Mouse (Mus musculus): ENCODE data around the gene Dspp. TPM values are rescaled to one million over a fixed set of nuclear protein-coding genes. Genes with fewer than 3 reads are reported as not detected.

Dspp gene
- polyA plus RNA-seq, 1 experiment: not detected

DNA sequence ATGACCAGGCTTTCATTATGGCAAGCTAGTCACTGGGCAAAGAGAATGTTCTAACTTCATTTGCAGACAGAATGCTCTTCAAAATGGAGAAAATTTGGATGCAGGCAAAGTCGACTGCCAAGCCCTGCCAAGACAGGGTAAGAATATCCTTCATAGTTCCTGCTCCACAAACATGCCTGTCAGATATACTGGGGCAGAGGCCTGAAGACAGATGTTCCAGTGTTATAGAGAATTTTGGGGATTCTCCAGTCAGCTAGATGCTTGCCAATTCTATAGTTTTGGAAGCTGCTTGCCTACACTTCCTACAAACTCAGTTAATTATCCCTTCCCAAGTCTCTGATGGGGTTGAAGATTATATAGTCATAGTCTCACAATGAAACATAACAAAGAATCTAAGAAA, 13.2 kb downstream of the Dspp start:
- H3K27me3 ChIP-seq (replicated peaks): no peaks in the 10 kb centered on the region
- no peaks in the 10 kb centered on the region for H3K4me1 ChIP-seq
- H3K4me3 ChIP-seq (replicated peaks): no peak overlapping the region
- H3K36me3 ChIP-seq (replicated peaks; ENCODE audit: low read length): no peaks in the 10 kb centered on the region
- peaks cover 39% of the 10 kb centered on the region for H3K9me3 ChIP-seq
- TF ChIP-seq GATA1 (IDR thresholded peaks at IDR 0.05; ENCODE audit: borderline replicate concordance, low read length) (no peak), FLI1 (IDR thresholded peaks at IDR 0.05; ENCODE audit: low read length) (no peak)

DNA sequence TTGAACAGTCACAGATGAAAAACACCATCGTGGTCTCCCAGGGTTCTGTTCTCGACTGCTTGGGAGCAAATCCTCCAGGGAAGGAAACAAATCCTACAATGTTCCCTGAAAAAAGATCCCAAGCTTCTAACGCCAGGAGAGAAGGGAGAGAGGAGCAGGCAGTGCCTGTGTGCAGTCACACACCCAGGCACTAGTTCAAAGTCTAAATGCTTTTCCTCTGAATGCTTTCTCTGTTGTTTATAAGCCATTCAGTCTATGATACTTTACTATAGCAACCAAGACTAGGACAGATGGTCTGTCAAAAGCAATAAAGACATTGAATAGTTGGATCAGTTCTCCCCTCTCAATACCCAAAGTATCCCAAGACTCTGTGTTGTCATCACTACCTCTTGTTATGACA, 16.8 kb downstream of the Dspp start:
- no peaks in the 10 kb centered on the region for H3K36me3 ChIP-seq (replicated peaks; ENCODE audit: low read length)
- no peaks in the 10 kb centered on the region for H3K27me3 ChIP-seq (replicated peaks)
- H3K4me3 ChIP-seq (replicated peaks): no peak overlapping the region
- TF ChIP-seq FLI1 (IDR thresholded peaks at IDR 0.05; ENCODE audit: low read length): no peak
- TF ChIP-seq GATA1 (IDR thresholded peaks at IDR 0.05; ENCODE audit: borderline replicate concordance, low read length): no peak
- H3K4me1 ChIP-seq: no peaks in the 10 kb centered on the region
- H3K9me3 ChIP-seq: peaks cover 20% of the 10 kb centered on the region

DNA sequence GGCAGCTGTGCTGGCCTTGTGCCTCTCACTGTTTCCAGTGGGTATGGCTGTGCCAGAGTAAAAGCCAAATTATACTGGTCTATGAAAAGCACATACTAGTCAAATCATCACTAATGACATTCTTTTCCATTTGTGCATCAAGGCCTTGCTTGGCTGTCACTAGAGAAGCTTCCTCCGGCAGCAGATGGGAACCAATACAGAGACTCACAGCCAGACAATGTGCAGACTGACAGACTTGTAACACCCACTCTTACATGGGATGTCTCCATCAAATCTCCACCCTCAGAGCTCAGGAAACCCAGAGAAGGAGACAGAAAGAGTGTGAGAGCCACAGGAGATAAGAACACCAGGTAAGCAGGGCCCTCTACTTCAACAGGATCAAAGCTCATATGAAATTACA, 24.6 kb downstream of the Dspp start:
- TF ChIP-seq FLI1 (IDR thresholded peaks at IDR 0.05; ENCODE audit: low read length) (no peak), GATA1 (IDR thresholded peaks at IDR 0.05; ENCODE audit: borderline replicate concordance, low read length) (no peak)
- H3K4me3 ChIP-seq (replicated peaks): no peak overlapping the region

DNA sequence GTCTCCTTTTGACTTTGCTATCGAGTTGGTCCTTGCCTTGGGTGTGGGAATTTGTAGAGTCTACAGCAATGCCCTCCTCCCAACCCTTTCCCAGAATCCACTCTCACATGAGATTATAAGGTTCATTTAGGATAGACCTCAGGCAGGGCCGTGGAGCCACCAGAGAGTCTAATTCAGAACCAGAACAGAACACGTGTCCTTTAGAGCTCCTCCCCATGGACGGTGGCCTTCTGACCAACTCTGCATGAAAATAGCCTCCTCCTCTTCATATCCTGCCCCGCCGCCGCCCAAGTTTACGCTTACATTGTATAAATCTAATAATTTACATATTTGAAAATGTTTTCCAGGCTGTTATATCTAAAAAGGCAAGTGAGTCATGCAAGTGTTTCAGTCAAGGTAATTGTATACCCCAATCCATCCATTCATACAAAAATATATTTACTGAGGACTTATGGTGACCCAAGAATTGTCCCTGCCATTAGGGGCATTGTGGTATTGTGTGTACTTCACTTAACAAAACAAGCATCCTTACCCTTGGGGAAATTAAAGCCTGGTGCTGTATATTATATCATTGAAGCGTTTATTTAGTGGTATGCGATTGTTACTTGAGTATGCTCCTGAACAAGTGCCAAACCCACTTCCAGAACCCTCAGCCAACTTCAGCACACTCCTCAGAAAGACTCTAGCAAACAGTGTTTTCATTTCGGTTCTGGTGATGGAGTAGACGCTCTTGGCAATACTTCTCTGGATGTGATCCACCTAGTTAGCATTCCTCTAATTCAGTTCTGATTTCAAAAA, 30.8 kb downstream of the Dspp start:
- no peaks in the 10 kb centered on the region for H3K36me3 ChIP-seq (replicated peaks; ENCODE audit: low read length)
- TF ChIP-seq FLI1 (IDR thresholded peaks at IDR 0.05; ENCODE audit: low read length) (no peak), GATA1 (IDR thresholded peaks at IDR 0.05; ENCODE audit: borderline replicate concordance, low read length) (no peak)
- H3K27me3 ChIP-seq (replicated peaks): no peaks in the 10 kb centered on the region
- no peaks in the 10 kb centered on the region for H3K4me1 ChIP-seq
- H3K4me3 ChIP-seq (replicated peaks): no peak overlapping the region
- peaks cover 12% of the 10 kb centered on the region; the same call in 1 of the 2 replicates for H3K9me3 ChIP-seq

More for the DNA sequence above, 24.6 kb downstream of the Dspp start:
- no peaks in the 10 kb centered on the region for H3K36me3 ChIP-seq (replicated peaks; ENCODE audit: low read length)
- peaks cover 8% of the 10 kb centered on the region; the same call in 1 of the 2 replicates for H3K9me3 ChIP-seq
- H3K4me1 ChIP-seq: no peaks in the 10 kb centered on the region
- no peaks in the 10 kb centered on the region for H3K27me3 ChIP-seq (replicated peaks)

DNA sequence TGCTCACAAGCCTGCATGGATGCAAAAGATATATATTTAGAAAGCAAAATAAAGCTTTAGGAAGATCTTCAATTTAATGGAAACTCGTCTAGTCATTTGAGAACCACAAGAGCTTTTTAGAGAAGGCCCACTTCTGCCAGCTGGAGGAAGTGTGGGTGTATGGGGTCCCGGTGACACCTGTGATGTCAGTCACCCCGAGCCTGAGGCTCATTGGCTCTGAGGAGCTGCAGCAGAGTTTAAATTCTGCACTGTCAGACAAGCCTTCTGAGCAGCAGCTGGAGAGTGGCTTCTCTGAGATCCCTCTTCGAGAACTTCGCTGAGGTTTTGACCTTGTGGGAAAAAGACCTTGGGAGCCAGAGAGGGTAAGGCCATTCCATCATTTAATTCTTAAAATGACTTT, 31.8 kb downstream of the Dspp start, which contains the start of gene Dmp1:
Gene Dmp1, plus strand, starts transcription at position 263 of the 400 bp plus-strand sequence.
- Histone ChIP-seq H3K4me3 (replicated peaks) (no peak within 1 kb of the TSS), H3K36me3 (replicated peaks; ENCODE audit: low read length) (no peaks in the 10 kb centered on the region), H3K9me3 (peaks cover 6% of the 10 kb centered on the region; the same call in 1 of the 2 replicates), H3K4me1 (no peaks in the 10 kb centered on the region), H3K27me3 (replicated peaks) (no peaks in the 10 kb centered on the region)
- TF ChIP-seq GATA1 (IDR thresholded peaks at IDR 0.05; ENCODE audit: borderline replicate concordance, low read length): no peak
- TF ChIP-seq FLI1 (IDR thresholded peaks at IDR 0.05; ENCODE audit: low read length): no peak

DNA sequence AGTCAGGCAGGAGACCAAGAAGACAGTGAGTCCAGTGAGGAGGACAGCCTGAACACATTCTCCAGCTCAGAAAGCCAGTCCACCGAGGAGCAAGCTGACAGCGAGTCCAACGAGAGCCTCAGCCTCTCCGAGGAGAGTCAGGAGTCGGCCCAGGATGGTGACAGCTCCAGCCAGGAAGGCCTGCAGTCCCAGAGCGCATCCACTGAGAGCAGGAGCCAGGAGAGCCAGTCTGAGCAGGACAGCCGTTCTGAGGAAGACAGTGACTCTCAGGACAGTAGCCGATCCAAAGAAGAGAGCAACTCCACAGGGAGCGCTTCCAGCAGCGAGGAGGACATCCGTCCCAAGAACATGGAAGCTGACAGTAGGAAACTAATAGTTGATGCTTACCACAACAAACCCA, 42.0 kb downstream of the Dspp start:
- H3K27me3 ChIP-seq (replicated peaks): no peaks in the 10 kb centered on the region
- no peaks in the 10 kb centered on the region for H3K4me1 ChIP-seq
- 0 out of 2 replicates have a peak, but pooled peaks cover 13% of the 10 kb centered on the region for H3K9me3 ChIP-seq
- no peaks in the 10 kb centered on the region for H3K36me3 ChIP-seq (replicated peaks; ENCODE audit: low read length)
- TF ChIP-seq GATA1 (IDR thresholded peaks at IDR 0.05; ENCODE audit: borderline replicate concordance, low read length) (no peak), FLI1 (IDR thresholded peaks at IDR 0.05; ENCODE audit: low read length) (no peak)
- no peak overlapping the region for H3K4me3 ChIP-seq (replicated peaks)

DNA sequence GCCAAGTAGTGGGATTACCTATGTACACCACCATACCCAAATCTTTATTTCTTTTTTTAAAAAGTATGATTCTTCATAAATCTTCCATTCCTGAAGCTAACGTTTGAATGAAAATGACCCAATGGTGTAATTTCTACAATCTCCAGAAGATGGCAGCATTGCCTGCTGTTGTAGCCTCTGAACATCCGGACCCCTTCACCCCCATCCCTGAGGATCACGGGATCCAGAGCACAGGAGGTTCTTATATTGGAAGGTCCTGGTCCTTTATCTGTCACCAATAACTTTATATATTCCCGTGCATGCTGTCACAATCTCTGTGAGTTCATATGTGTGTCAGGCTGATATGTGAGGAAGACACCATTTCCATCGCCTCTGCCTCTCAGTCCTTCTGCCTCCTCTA, 48.4 kb downstream of the Dspp start:
- peaks cover 5% of the 10 kb centered on the region for H3K9me3 ChIP-seq
- no peaks in the 10 kb centered on the region for H3K36me3 ChIP-seq (replicated peaks; ENCODE audit: low read length)
- no peak overlapping the region for H3K4me3 ChIP-seq (replicated peaks)
- TF ChIP-seq FLI1 (IDR thresholded peaks at IDR 0.05; ENCODE audit: low read length) (no peak), GATA1 (IDR thresholded peaks at IDR 0.05; ENCODE audit: borderline replicate concordance, low read length) (no peak)
- H3K4me1 ChIP-seq: no peaks in the 10 kb centered on the region; the same call in 1 of the 2 replicates
- H3K27me3 ChIP-seq (replicated peaks): no peaks in the 10 kb centered on the region

DNA sequence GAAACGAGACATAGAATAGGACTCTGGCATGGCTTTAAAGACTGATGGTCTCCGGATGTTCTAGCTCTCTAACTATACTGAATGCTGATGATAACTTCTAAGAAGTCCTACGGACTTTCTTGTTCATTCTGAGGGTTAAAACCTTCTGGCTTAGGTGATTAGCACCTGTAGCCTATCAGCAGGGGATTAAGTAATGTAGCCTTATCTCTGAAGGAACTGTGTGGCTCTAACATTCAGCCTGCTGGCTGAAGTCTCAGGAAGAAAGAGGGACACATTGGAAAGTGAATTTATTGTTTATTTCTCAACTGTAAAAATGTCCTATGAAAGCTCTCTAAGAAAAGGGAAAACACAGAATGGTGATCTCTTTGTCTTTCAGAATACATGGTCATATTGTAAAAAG, 53.8 kb downstream of the Dspp start:
- no peak overlapping the region for H3K4me3 ChIP-seq (replicated peaks)
- H3K4me1 ChIP-seq: no peaks in the 10 kb centered on the region; the same call in 1 of the 2 replicates
- no peaks in the 10 kb centered on the region for H3K27me3 ChIP-seq (replicated peaks)
- no peak for TF ChIP-seq FLI1 (IDR thresholded peaks at IDR 0.05; ENCODE audit: low read length)
- TF ChIP-seq GATA1 (IDR thresholded peaks at IDR 0.05; ENCODE audit: borderline replicate concordance, low read length): no peak
- peaks cover 8% of the 10 kb centered on the region for H3K9me3 ChIP-seq
- H3K36me3 ChIP-seq (replicated peaks; ENCODE audit: low read length): no peaks in the 10 kb centered on the region

DNA sequence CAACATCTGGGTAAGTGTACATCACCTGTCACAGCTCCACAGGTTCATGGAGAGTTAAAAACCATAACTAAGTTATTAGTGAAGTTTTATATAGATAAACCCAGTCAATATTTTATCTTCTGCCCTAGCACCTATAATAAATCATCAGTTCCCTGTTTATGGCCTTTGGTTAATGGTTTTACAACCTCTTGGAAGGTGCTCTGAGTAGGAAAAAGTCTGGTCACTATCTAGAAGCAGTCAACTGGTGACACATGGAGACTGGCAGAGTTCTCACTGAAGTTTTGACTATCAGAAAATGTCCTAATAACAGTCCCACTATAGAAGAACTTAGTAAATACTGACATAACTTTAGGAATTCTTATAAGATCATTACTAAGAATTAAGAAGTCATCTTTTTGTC, 54.2 kb downstream of the Dspp start:
- Histone ChIP-seq H3K36me3 (replicated peaks; ENCODE audit: low read length) (no peaks in the 10 kb centered on the region), H3K27me3 (replicated peaks) (no peaks in the 10 kb centered on the region), H3K4me1 (no peaks in the 10 kb centered on the region; the same call in 1 of the 2 replicates), H3K9me3 (peaks cover 8% of the 10 kb centered on the region), H3K4me3 (replicated peaks) (no peak overlapping the region)
- TF ChIP-seq FLI1 (IDR thresholded peaks at IDR 0.05; ENCODE audit: low read length) (no peak), GATA1 (IDR thresholded peaks at IDR 0.05; ENCODE audit: borderline replicate concordance, low read length) (no peak)

DNA sequence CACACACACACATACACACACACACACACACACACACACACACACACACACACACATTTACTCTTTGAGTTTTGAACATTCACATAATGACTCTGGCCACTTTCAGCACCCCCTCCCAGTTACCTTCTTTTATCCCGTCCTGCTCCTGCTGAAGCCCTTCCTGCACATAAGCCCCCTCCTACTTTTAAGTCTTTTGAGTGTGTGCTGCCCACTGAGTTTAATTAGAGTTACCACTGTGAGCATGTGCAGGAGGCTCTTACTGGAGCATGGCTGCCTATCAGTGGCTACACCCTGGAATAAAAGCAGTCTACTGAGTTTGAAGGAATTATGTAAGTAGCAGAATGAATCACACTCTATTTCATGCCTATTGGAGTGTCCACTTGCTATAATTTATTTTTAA, 58.0 kb downstream of the Dspp start:
- TF ChIP-seq FLI1 (IDR thresholded peaks at IDR 0.05; ENCODE audit: low read length) (no peak), GATA1 (IDR thresholded peaks at IDR 0.05; ENCODE audit: borderline replicate concordance, low read length) (no peak)
- Histone ChIP-seq H3K9me3 (peaks cover 2% of the 10 kb centered on the region; the same call in 1 of the 2 replicates), H3K4me1 (no peaks in the 10 kb centered on the region), H3K4me3 (replicated peaks) (no peak overlapping the region), H3K27me3 (replicated peaks) (no peaks in the 10 kb centered on the region), H3K36me3 (replicated peaks; ENCODE audit: low read length) (no peaks in the 10 kb centered on the region)

Other genes with a start within 250 kb of the Dspp start
- not detected in 2 replicates for gene Hsd17b13, start 193.3 kb upstream of the Dspp start, polyA plus RNA-seq (2012; ENCODE audit: insufficient read depth, low replicate concordance)
- gene Hsd17b11, start 148.8 kb upstream of the Dspp start, polyA plus RNA-seq (2012; ENCODE audit: insufficient read depth, low replicate concordance): 0.63 TPM in 1 of 2 replicates, not detected in the other
- gene Nudt9, start 124.4 kb upstream of the Dspp start, polyA plus RNA-seq (2012; ENCODE audit: insufficient read depth, low replicate concordance): 101 and 144 TPM in 2 replicates
- not detected in 2 replicates for gene Gm17660, start 93.1 kb upstream of the Dspp start, polyA plus RNA-seq (2012; ENCODE audit: insufficient read depth, low replicate concordance)
- not detected in 2 replicates for gene Sparcl1, start 57.0 kb upstream of the Dspp start, polyA plus RNA-seq (2012; ENCODE audit: insufficient read depth, low replicate concordance)
- gene Dmp1, start 31.9 kb downstream of the Dspp start, polyA plus RNA-seq (2012; ENCODE audit: insufficient read depth, low replicate concordance): not detected in 2 replicates
- not detected in 2 replicates for gene Ibsp, start 128.5 kb downstream of the Dspp start, polyA plus RNA-seq (2012; ENCODE audit: insufficient read depth, low replicate concordance)
- not detected in 2 replicates for gene Mepe, start 154.6 kb downstream of the Dspp start, polyA plus RNA-seq (2012; ENCODE audit: insufficient read depth, low replicate concordance)